Mouse (Mus musculus): ENCODE measurements around the gene Ptpdc1.

Ptpdc1 gene

GRCm38 (mm10) chr13:48655637-48656036, 30.2 kb upstream of the Ptpdc1 start:
- peak; percentile 83 for DNase-seq (ENCODE audit: low read depth, low spot score)

GRCm38 (mm10) chr13:48653788-48654770, 28.6 kb upstream of the Ptpdc1 start:
- DNase-seq (ENCODE audit: low read depth, low spot score) = peak; percentile 64

DNA sequence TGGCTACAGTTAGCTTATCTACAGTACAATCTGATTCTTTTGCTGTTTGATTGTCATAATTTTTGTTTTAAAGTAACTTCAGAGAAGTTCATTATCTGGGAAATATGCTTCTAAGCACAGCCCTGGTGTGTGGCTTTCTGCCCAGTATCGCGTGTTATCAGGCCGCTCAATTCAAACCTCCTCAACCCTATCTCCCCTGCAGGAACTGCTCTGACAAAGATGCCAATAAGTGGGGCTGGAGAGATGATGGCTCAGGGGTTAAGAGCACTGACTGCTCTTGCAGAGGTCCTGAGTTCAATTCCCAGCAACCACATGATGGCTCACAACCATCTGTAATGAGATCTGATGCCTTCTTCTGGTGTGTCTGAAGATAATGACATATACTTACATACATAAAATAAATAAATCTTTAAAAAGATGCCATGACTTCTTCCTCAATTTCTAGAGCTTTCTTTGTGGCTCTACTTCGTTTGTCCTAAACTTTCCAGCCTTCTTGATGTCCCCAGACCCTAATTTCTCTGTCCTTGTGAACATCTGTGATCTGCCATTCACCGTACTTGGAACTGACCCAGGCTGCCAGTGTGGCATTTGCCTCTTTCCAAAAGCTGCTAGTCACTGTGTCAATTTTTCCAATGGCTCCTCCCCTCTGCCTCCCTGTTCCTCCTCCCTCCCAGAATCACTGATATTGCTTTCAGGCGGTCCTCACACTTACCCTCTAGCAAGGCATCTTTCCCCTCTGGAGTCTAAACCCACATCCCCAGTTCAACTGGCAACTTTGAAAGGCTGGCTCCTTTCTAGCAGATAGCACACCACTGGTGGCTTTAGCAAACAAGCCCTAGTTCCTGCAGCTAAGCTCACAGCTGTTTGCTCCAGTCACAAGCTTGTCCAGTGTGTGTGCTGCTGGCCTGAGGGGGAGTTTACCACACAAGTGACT, 25.9 kb upstream of the Ptpdc1 start:
- DNase-seq (ENCODE audit: low read depth, low spot score) = no peak

GRCm38 (mm10) chr13:48650615-48651014, 25.2 kb upstream of the Ptpdc1 start:
- peak; percentile 83 for DNase-seq (ENCODE audit: low read depth, low spot score)

- DNase-seq (ENCODE audit: low read depth, low spot score) = peak; percentile 34
These were observed 21.2 kb upstream of the Ptpdc1 start for GRCm38 (mm10) chr13:48646696-48647095.

DNA sequence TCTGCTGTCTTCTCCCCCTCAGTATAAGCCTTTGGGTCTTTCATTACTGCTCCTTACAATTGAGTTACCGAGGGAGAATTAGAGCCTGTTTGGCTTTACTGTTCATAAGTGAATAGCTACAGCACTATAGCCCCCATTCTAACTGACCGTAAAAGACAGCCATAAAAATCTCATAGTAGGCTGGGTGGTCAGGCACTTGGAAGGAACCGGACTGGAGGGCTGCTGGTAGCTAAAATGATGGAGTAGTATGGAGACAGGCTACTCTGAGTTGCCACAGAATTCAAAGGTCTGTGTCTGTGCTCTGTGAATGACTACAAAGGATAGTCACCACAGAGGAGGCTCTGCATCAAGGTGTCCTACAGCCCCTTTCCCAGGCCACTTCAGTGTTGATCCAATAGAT, 18.5 kb upstream of the Ptpdc1 start:
- no peak for DNase-seq (ENCODE audit: low read depth, low spot score)

GRCm38 (mm10) chr13:48643072-48643471, 17.6 kb upstream of the Ptpdc1 start:
- DNase-seq (ENCODE audit: low read depth, low spot score) = no peak

DNA sequence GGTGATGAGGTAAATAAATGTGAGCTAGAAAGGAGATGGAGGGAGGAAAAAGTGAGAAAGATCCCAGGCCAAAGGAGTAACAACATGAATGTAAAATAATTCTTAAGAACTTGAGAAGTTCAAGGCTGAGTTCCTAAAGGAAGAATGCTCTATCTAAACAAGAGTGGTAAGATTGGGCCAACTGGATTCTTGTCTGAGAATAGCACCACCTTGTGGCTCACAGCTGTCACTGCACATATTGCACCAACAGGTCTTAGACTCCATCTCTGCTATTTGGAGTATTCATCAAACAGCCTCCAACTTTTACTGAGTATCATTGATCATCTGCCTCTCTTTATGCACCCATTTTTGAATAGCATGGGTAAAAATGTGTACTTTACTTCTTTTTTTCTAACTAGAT, 14.1 kb upstream of the Ptpdc1 start:
- DNase-seq (ENCODE audit: low read depth, low spot score) = peak; percentile 73

- no peak for DNase-seq (ENCODE audit: low read depth, low spot score)
These were observed 12.2 kb upstream of the Ptpdc1 start for GRCm38 (mm10) chr13:48637706-48638105.

- DNase-seq (ENCODE audit: low read depth, low spot score) = peak; percentile 57
These were observed 6.2 kb upstream of the Ptpdc1 start for GRCm38 (mm10) chr13:48631691-48632090.

DNA sequence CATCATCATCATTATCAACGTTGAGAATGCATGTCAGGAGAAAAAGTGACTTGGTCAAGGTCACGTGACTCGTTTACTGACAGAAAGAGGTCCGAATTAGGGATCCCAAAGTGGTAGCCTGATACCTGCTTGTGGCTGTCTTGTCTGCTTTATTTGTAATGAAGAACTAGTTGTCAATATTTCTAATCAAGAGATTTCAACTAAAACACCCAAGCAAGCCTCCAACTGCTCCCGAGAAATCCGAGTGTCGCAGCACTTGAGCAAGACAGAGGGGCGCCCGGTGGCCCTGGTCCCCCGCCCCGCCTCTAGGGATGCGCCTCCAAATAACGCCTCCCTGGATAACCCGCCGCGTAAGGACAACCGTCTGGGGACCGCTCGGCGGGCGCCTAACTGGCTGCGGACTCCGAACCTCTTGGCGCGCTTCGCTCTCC, 481 bp downstream of the Ptpdc1 start:
- peak; percentile 65 for DNase-seq (ENCODE audit: low read depth, low spot score)

DNA sequence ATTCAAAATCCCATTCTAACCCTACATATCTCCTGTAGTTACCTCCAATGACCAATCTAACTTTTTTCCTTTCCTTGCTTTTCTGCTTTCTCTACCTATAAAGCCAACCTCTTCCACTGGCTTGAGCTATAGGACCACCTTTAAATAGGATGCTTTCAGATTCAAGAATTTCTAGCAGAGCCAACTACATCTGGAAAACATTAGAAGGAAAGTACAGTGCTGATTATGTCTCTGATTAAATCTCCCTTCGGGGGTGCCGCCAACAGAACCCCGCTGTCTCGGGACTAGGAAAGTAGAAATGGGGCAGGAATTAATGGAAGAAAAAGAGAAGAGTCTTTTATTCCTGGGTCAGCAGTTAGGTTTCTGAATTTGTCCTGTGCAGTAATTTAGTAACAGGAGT, 6.6 kb downstream of the Ptpdc1 start:
- no peak for DNase-seq (ENCODE audit: low read depth, low spot score)

DNA sequence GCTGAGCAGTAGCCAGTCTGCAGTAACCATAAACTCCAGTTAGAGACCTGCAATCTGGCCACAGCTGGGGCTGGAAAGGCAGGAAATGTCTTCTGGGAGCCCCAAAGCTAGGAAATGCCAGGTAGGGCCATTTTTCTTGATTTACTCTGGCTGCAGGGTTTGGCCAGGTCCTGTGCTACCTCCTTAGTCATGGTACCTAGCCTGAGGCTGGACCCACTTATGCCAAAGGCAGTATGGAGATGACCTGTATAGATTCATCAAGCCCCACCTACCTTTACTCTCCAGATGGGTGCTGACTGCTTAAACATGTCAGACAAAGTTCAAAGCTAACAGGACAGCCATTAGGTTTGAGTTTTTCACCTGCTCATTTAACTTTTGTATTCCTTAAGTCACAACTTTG, 7.7 kb downstream of the Ptpdc1 start:
- DNase-seq (ENCODE audit: low read depth, low spot score) = no peak

GRCm38 (mm10) chr13:48614525-48614924, 10.9 kb downstream of the Ptpdc1 start:
- no peak for DNase-seq (ENCODE audit: low read depth, low spot score)

- no peak for DNase-seq (ENCODE audit: low read depth, low spot score)
These were observed 16.4 kb downstream of the Ptpdc1 start for GRCm38 (mm10) chr13:48609106-48609505.

- no peak for DNase-seq (ENCODE audit: low read depth, low spot score)
These were observed 20.9 kb downstream of the Ptpdc1 start for GRCm38 (mm10) chr13:48604591-48604990.

GRCm38 (mm10) chr13:48603296-48603695, 22.2 kb downstream of the Ptpdc1 start:
- DNase-seq (ENCODE audit: low read depth, low spot score) = peak; percentile 83

DNA sequence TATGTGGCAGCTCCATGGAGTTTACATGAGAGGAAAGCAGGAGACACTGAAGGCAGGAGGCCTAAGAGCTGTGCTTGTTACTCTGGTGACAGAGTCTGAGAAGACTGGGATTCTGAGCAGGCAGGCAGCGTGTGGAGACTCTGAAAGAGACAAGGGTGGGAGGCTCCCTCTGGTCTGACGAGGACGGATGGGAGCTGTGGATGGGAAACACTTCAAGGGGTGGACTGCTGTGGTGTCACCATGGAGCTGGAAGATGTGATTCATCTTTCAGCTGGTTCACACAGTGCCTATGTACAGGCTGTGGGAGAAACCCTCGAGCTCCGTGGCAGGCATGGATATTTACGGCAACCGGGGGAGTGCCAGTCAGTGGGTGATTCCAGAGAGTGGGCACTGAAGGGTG, 30.9 kb downstream of the Ptpdc1 start:
- DNase-seq (ENCODE audit: low read depth, low spot score) = no peak

GRCm38 (mm10) chr13:48594031-48594430, 31.4 kb downstream of the Ptpdc1 start:
- no peak for DNase-seq (ENCODE audit: low read depth, low spot score)

- peak; percentile 54 for DNase-seq (ENCODE audit: low read depth, low spot score)
These were observed 32.3 kb downstream of the Ptpdc1 start for GRCm38 (mm10) chr13:48593181-48593580.

DNA sequence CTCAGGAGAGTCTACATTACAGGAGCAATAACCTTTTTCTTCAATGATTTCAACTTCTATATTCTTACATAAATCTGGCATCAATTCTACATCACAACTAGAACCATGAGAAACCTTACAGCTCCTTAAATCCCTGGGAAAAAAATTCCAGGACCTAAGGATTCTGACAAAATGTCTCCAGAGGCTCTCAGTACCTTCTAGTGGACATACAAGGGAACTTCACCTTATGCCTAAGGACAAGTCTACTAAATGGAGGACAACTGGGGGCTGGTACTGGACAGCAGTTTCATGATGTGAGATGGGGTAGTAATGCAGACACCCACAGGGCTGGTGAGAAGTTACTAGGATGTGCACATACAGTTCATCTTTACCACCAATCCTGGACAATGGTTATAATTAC, 34.7 kb downstream of the Ptpdc1 start:
- DNase-seq (ENCODE audit: low read depth, low spot score) = peak; percentile 23

GRCm38 (mm10) chr13:48587354-48587753, 38.1 kb downstream of the Ptpdc1 start:
- no peak for DNase-seq (ENCODE audit: low read depth, low spot score)

All from R1 (cell line).